Mouse (Mus musculus) cerebellum, adult 2 months (tissue): ENCODE results near the gene Art4.

Source experiments
- CTCF ChIP-seq: fragments of 200-500 bp; IDR thresholded peaks from 2 replicates; pipeline ENCODE4 v1.5.1; 2011; ENCODE audit warnings: low read depth, mild to moderate bottlenecking, control low read depth, low read length, moderate library complexity, borderline replicate concordance; ENCODE audit not compliant: insufficient read depth
- POLR2A ChIP-seq: fragments of 200-500 bp; IDR thresholded peaks from 2 replicates; pipeline ENCODE4 v1.6.1; 2011; ENCODE audit warnings: low read length, control low read depth, borderline replicate concordance; ENCODE audit not compliant: insufficient read depth

DNA sequence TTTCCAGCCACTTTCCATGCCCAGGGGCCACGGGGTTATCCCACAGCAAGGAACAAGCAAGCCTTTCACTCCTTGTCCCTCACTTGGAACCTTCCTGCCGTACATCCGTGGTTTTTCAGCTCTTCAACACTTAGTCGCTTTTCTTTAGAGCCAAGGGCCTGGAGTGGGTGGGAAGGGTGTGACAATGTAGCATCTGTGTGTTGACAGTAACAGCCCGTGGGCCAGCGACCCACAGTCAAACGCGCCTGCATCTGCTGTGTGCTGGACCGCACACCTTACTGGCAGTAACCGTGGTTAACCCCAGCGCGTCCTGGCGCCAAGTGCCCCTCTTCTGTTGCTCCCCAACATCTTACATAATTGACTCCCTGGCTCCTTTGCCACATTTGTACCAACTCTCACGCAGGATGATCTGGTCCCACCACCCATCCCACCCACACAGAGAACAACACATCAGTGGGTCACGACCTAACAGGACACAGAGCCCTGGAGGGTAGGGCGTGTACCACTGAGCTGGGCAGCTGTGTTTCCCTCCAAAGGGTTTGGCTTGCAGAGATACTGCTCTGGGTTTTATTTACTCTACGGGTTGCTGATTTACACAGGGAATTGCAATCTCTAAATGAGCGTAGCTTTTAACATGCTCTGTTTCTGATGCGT lies 48.9 kb upstream of the Art4 start:
- no peak for TF ChIP-seq POLR2A
- TF ChIP-seq CTCF = no peak
